ENCODE assay signal across 22 mouse cellular contexts in genomic region chr5:118837001-118837400, GRCm38 (mm10).
DNase-seq lines count a peak whose midpoint lies in the region; ATAC-seq and TF ChIP-seq lines count a peak whose summit lies in the region.
"Had no signal": no experiment of that assay in that cellular context is flagged by ENCODE, and none has a peak within 500 bp of the region (broad histone marks: within the 10 kb centered on the region; RNA-seq: fewer than 3 reads in every experiment).

No protein-coding gene starts in this region.

- H3K4me1 ChIP-seq in intestine, postnatal 0 days (replicated peaks; ENCODE audit: control insufficient read depth, insufficient read depth, low read length) = no peaks in the 10 kb centered on the region
- peaks cover 2% of the 10 kb centered on the region; the same call in 1 of the 2 replicates for H3K4me1 ChIP-seq in intestine, embryonic 15.5 days (replicated peaks)
- no peaks in the 10 kb centered on the region for H3K4me1 ChIP-seq in testis, adult 2 months (ENCODE audit: control insufficient read depth, insufficient read depth, low read length)
- H3K4me1 ChIP-seq: hindbrain, embryonic 12.5 days had no signal

- no peak for ATAC-seq in intestine, postnatal 0 days
- ATAC-seq in intestine, embryonic 15.5 days = no peak
- ATAC-seq: forebrain, embryonic 14.5 days; hindbrain, embryonic 16.5 days; inflammation-experienced regulatory T-cells, adult 6 months had no signal

- H3K27ac ChIP-seq in intestine, postnatal 0 days (ENCODE audit: low read depth, low read length) = no peak overlapping the region
- no peak overlapping the region for H3K27ac ChIP-seq in intestine, embryonic 15.5 days
- no peak overlapping the region for H3K27ac ChIP-seq in testis, adult 2 months (ENCODE audit: control insufficient read depth, insufficient read depth, low read depth, low read length)
- H3K27ac ChIP-seq: embryonic facial prominence, embryonic 15.5 days; forebrain, embryonic 10.5 days; hindbrain, embryonic 12.5 days had no signal

- no peaks in the 10 kb centered on the region for H3K9me3 ChIP-seq in intestine, postnatal 0 days (ENCODE audit: control insufficient read depth)
- H3K9me3 ChIP-seq in intestine, embryonic 15.5 days = no peaks in the 10 kb centered on the region
- H3K9me3 ChIP-seq: embryonic facial prominence, embryonic 15.5 days; forebrain, embryonic 10.5 days; heart, embryonic 12.5 days; hindbrain, embryonic 12.5 days had no signal

- no peaks in the 10 kb centered on the region for H3K36me3 ChIP-seq in intestine, postnatal 0 days (ENCODE audit: control insufficient read depth, insufficient read depth)
- no peaks in the 10 kb centered on the region for H3K36me3 ChIP-seq in intestine, embryonic 15.5 days
- H3K36me3 ChIP-seq in testis, adult 2 months (ENCODE audit: control insufficient read depth, insufficient read depth, low read length) = no peaks in the 10 kb centered on the region
- H3K36me3 ChIP-seq: embryonic facial prominence, embryonic 15.5 days; forebrain, embryonic 10.5 days; heart, embryonic 12.5 days; hindbrain, embryonic 12.5 days had no signal

- peak; percentile 36 for TF ChIP-seq CTCF in intestine, postnatal 0 days (IDR thresholded peaks at IDR 0.05; ENCODE audit: low read depth)
- peak; percentile 40; the same call in 1 of the 2 replicates for TF ChIP-seq CTCF in testis, adult 2 months (IDR thresholded peaks at IDR 0.05; ENCODE audit: control insufficient read depth, insufficient read depth, insufficient replicate concordance, low read depth, low read length)

- no peak for TF ChIP-seq POLR2A in testis, adult 2 months (IDR thresholded peaks at IDR 0.05; ENCODE audit: control insufficient read depth, low read depth, low read length)

- 0 out of 2 replicates have a peak, but pooled peaks cover 3% of the 10 kb centered on the region for H3K27me3 ChIP-seq in intestine, postnatal 0 days (replicated peaks; ENCODE audit: control insufficient read depth, insufficient read depth, low read length)
- H3K27me3 ChIP-seq in intestine, embryonic 15.5 days (replicated peaks) = no peaks in the 10 kb centered on the region
- H3K27me3 ChIP-seq in testis, adult 2 months (ENCODE audit: control insufficient read depth, insufficient read depth, low read length) = no peaks in the 10 kb centered on the region
- H3K27me3 ChIP-seq: CH12.LX; embryonic facial prominence, embryonic 15.5 days; heart, embryonic 12.5 days; hindbrain, embryonic 12.5 days had no signal

- no peak overlapping the region for H3K9ac ChIP-seq in intestine, postnatal 0 days (ENCODE audit: low read depth, low read length)
- H3K9ac ChIP-seq in intestine, embryonic 15.5 days = no peak overlapping the region
- H3K9ac ChIP-seq: embryonic facial prominence, embryonic 15.5 days; heart, embryonic 12.5 days; hindbrain, embryonic 12.5 days had no signal

- no peak overlapping the region for H3K4me2 ChIP-seq in intestine, postnatal 0 days (replicated peaks; ENCODE audit: low read depth)
- no peak overlapping the region for H3K4me2 ChIP-seq in intestine, embryonic 15.5 days (replicated peaks)
- H3K4me2 ChIP-seq: embryonic facial prominence, embryonic 15.5 days; heart, embryonic 12.5 days; hindbrain, embryonic 12.5 days had no signal

- WGBS in intestine, postnatal 0 days = 40% methylated on average over 1 of the region's 1 CpGs
- 41% methylated on average over 1 of the region's 1 CpGs for WGBS in intestine, embryonic 15.5 days

- no peak for DNase-seq in testis, postnatal 14 days (ENCODE audit: low spot score)
- DNase-seq in ZHBTc4 (ENCODE audit: low read depth, low spot score) = peak; percentile 55
- DNase-seq in frontal cortex, postnatal 36 days (ENCODE audit: low spot score in 2 of 2) = no peak
- no peak for DNase-seq in urinary bladder, postnatal 36 days (ENCODE audit: low spot score in 2 of 2)
- DNase-seq: adrenal gland, adult 2 months; adrenal gland, postnatal 25 days; cerebellum, adult 8-10 months; cerebellum, postnatal 14 days; embryo, embryonic 11 days; gastrocnemius, postnatal 10 days had no signal

- no peak overlapping the region for H3K4me3 ChIP-seq in intestine, postnatal 0 days (ENCODE audit: low read depth, low read length)
- no peak overlapping the region for H3K4me3 ChIP-seq in intestine, embryonic 15.5 days (replicated peaks)
- no peak overlapping the region for H3K4me3 ChIP-seq in testis, adult 2 months (ENCODE audit: control insufficient read depth, low read depth, low read length)
- H3K4me3 ChIP-seq: embryonic facial prominence, embryonic 15.5 days; erythroblast, embryonic 14.5 days; forebrain, embryonic 10.5 days; heart, embryonic 12.5 days; hindbrain, embryonic 12.5 days had no signal
